Mouse (Mus musculus) CH12.LX (cell line): ENCODE data around the gene Gm884. TPM values are rescaled to one million over a fixed set of nuclear protein-coding genes. Genes with fewer than 3 reads are reported as not detected.

Experiments
- DNase-seq: peaks from one replicate; pipeline ENCODE4 v3.0.0-alpha.2; 2013; ENCODE audit errors: extremely low read depth
- H3K27ac ChIP-seq: 2 replicates; pipeline ENCODE4 v1.5.1; 2012; ENCODE audit warnings: low read depth, mild to moderate bottlenecking, control low read depth, moderate library complexity; ENCODE audit not compliant: insufficient read depth
- H3K27me3 ChIP-seq: replicated peaks from 2 replicates; pipeline ENCODE3; 2012; ENCODE audit warnings: inconsistent platforms
- H3K36me3 ChIP-seq, 2 experiments: replicated peaks in 1 of 2; 2 replicates each; pipeline versions ENCODE3 to v1.6.1; 2012; ENCODE audit warnings: inconsistent platforms in 1 of 2, low read length in 1 of 2, mild to moderate bottlenecking in 1 of 2, mixed read lengths in 1 of 2, moderate library complexity in 1 of 2; ENCODE audit not compliant: control insufficient read depth in 1 of 2, insufficient read depth in 1 of 2
- H3K4me1 ChIP-seq, 2 experiments: 2 replicates each; pipeline ENCODE4 v1.6.1; 2012; ENCODE audit warnings: inconsistent platforms in 1 of 2, moderate library complexity in 1 of 2; ENCODE audit not compliant: insufficient read depth in 2 of 2, control insufficient read depth in 1 of 2
- H3K4me2 ChIP-seq: 2 replicates; pipeline ENCODE4 v1.6.1; 2012; ENCODE audit warnings: low read depth, mild to moderate bottlenecking, control low read depth; ENCODE audit not compliant: poor library complexity, insufficient read depth, severe bottlenecking
- H3K4me3 ChIP-seq, 3 experiments: fragments of 150-350 bp in 1 of 3; sonication (generic) in 1 of 3; replicated peaks in 1 of 3; 2 replicates each; pipeline versions ENCODE3 to v1.5.1; 2011 to 2012; ENCODE audit warnings: low read depth in 2 of 3, low read length in 2 of 3, mild to moderate bottlenecking in 2 of 3, moderate library complexity in 2 of 3, control low read depth in 1 of 3, improper control_type of control experiment in 1 of 3, inconsistent platforms in 1 of 3, mixed read lengths in 1 of 3; ENCODE audit not compliant: poor library complexity in 1 of 3
- H3K79me2 ChIP-seq: replicated peaks from 2 replicates; pipeline ENCODE4 v1.6.1; 2012; ENCODE audit warnings: mild to moderate bottlenecking, moderate library complexity; ENCODE audit not compliant: control insufficient read depth, poor library complexity, insufficient read depth, severe bottlenecking; ENCODE audit errors: extremely low read depth
- H3K9ac ChIP-seq: 2 replicates; pipeline ENCODE4 v1.6.1; 2012; ENCODE audit warnings: low read depth, mild to moderate bottlenecking, control low read depth, moderate library complexity; ENCODE audit not compliant: insufficient read depth
- H3K9me3 ChIP-seq: replicated peaks from 2 replicates; pipeline ENCODE3; 2012; ENCODE audit warnings: low read length, inconsistent platforms, mixed read lengths
- BHLHE40 ChIP-seq: IDR thresholded peaks from 2 replicates; pipeline ENCODE4 v1.6.1; 2011; ENCODE audit warnings: mild to moderate bottlenecking, low read depth, low read length, improper control_type of control experiment
- CHD2 ChIP-seq: IDR thresholded peaks from 2 replicates; pipeline ENCODE4 v1.6.1; 2011; ENCODE audit warnings: low read length, improper control_type of control experiment
- E2F4 ChIP-seq: IDR thresholded peaks from 2 replicates; pipeline ENCODE4 v1.6.1; 2011; ENCODE audit warnings: low read depth, low read length, improper control_type of control experiment; ENCODE audit not compliant: insufficient replicate concordance
- EP300 ChIP-seq: IDR thresholded peaks from 2 replicates; pipeline ENCODE4 v1.6.1; 2011; ENCODE audit warnings: low read length, improper control_type of control experiment
- ETS1 ChIP-seq: conservative IDR thresholded peaks from 2 replicates; pipeline ENCODE4 v1.6.1; 2012; ENCODE audit warnings: low read depth, mild to moderate bottlenecking, inconsistent platforms, low read length, improper control_type of control experiment, moderate library complexity
- JUN ChIP-seq: IDR thresholded peaks from 2 replicates; pipeline ENCODE4 v1.6.1; 2011; ENCODE audit warnings: low read depth, mild to moderate bottlenecking, low read length, improper control_type of control experiment, moderate library complexity; ENCODE audit not compliant: insufficient read depth
- MAX ChIP-seq: IDR thresholded peaks from 2 replicates; pipeline ENCODE4 v1.6.1; 2011; ENCODE audit warnings: low read length, improper control_type of control experiment
- MEF2A ChIP-seq: IDR thresholded peaks from 2 replicates; pipeline ENCODE4 v1.6.1; 2014; ENCODE audit warnings: low read depth, mild to moderate bottlenecking, inconsistent platforms, low read length, improper control_type of control experiment, borderline replicate concordance
- MXI1 ChIP-seq: IDR thresholded peaks from 2 replicates; pipeline ENCODE4 v1.6.1; 2011; ENCODE audit warnings: mild to moderate bottlenecking, low read depth, low read length, improper control_type of control experiment
- MYC ChIP-seq: IDR thresholded peaks from 2 replicates; pipeline ENCODE4 v1.6.1; 2011; ENCODE audit warnings: low read depth, mild to moderate bottlenecking, improper control_type of control experiment, low read length
- NELFE ChIP-seq: IDR thresholded peaks from 2 replicates; pipeline ENCODE4 v1.6.1; 2011; ENCODE audit warnings: low read depth, low read length, improper control_type of control experiment
- NRF1 ChIP-seq: IDR thresholded peaks from 2 replicates; pipeline ENCODE4 v1.6.1; 2014; ENCODE audit warnings: low read depth, mild to moderate bottlenecking, inconsistent platforms, low read length, improper control_type of control experiment, moderate library complexity
- RAD21 ChIP-seq: IDR thresholded peaks from 2 replicates; pipeline ENCODE4 v1.6.1; 2011; ENCODE audit warnings: low read depth, mild to moderate bottlenecking, low read length, improper control_type of control experiment, moderate library complexity
- RCOR1 ChIP-seq: conservative IDR thresholded peaks from 2 replicates; pipeline ENCODE4 v1.6.1; 2012; ENCODE audit warnings: low read depth, mild to moderate bottlenecking, inconsistent platforms, low read length, improper control_type of control experiment
- SMC3 ChIP-seq: IDR thresholded peaks from 2 replicates; pipeline ENCODE4 v1.6.1; 2011; ENCODE audit warnings: low read depth, low read length, improper control_type of control experiment
- TBP ChIP-seq: conservative IDR thresholded peaks from 2 replicates; pipeline ENCODE4 v1.6.1; 2011; ENCODE audit warnings: low read depth, low read length, improper control_type of control experiment
- UBTF ChIP-seq: IDR thresholded peaks from 2 replicates; pipeline ENCODE4 v1.6.1; 2012; ENCODE audit warnings: low read depth, mild to moderate bottlenecking, inconsistent platforms, low read length, improper control_type of control experiment, moderate library complexity
- USF1 ChIP-seq: IDR thresholded peaks from 2 replicates; pipeline ENCODE4 v1.6.1; 2014; ENCODE audit warnings: low read depth, mild to moderate bottlenecking, inconsistent platforms, low read length, improper control_type of control experiment
- ZKSCAN1 ChIP-seq: IDR thresholded peaks from 2 replicates; pipeline ENCODE4 v1.6.1; 2012; ENCODE audit warnings: low read depth, inconsistent platforms, low read length, improper control_type of control experiment, borderline replicate concordance
- ZMIZ1 ChIP-seq: IDR thresholded peaks from 2 replicates; pipeline ENCODE4 v1.6.1; 2012; ENCODE audit warnings: low read depth, mild to moderate bottlenecking, inconsistent platforms, low read length, improper control_type of control experiment
- ZNF384 ChIP-seq: IDR thresholded peaks from 2 replicates; pipeline ENCODE4 v1.6.1; 2012; ENCODE audit warnings: low read depth, low read length, improper control_type of control experiment, inconsistent platforms
- dilution Hi-C: fragments of 300-500 bp; cut with MboI; formaldehyde crosslinking; loops from 2 replicates; pipeline ENCODE4 v1.14.3; 2020; ENCODE audit warnings: low sequenced_read_pairs; ENCODE audit not compliant: extremely low pct_unique_long_range_greater_than_20kb, extremely low pct_ligation_motif_present
- in situ Hi-C: fragments of 300-500 bp; cut with MboI; formaldehyde crosslinking; loops from 3 replicates; pipeline ENCODE4 v1.14.3; 2019; ENCODE audit warnings: low sequenced_read_pairs, low pct_ligation_motif_present, low pct_unique_long_range_greater_than_20kb, mixed read lengths
- polyA plus RNA-seq: library from polyadenylated mRNA; unstranded; fragments of >175 nt; gene quantifications from 2 replicates; pipeline ENCODE4 v1.2.1, GENCODE M21; 2012; ENCODE audit warnings: low read depth; ENCODE audit not compliant: insufficient read length
- total RNA-seq, 2 experiments: library from RNA; depleted of rRNA; stranded (reverse); fragments of 300-350 nt in 1 of 2; fragments of >200 nt in 1 of 2; gene quantifications; 2 replicates each; pipeline ENCODE4 v1.2.3; 2012 to 2014

Gm884 gene
- total and polyA plus RNA-seq, 3 experiments: not detected

DNA sequence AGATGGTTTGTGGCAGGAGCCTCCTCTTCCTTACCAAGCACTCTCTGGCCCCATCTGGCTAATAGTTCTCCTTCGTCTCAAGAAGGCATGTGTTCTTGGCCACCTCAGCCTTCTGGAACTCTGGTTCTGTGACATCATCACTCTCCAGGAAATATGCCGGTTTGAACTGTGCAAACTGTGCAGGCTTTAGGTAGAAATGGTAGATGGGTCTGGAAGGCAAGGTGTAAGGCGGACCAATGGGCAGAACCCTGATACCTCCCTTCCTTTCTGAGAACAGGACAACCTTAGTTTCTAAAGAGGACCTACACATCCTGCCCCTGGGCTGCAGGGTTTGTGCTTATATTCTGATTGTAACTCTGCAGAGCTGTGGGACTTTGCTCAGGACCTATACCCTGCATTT, 17.9 kb upstream of the Gm884 start, which contains the start of gene Lyzl6:
Lyzl6 (minus strand) TSS at position 101 of the 400 bp plus-strand sequence.
- no peak for TF ChIP-seq E2F4
- TF ChIP-seq MXI1: no peak
- TF ChIP-seq TBP: no peak
- TF ChIP-seq CHD2: no peak
- no peak for TF ChIP-seq MAX
- no peak for TF ChIP-seq ZKSCAN1
- TF ChIP-seq MYC: no peak
- no peak for TF ChIP-seq EP300
- TF ChIP-seq ZMIZ1: no peak
- no peak for TF ChIP-seq BHLHE40
- no peak for TF ChIP-seq JUN
- no peak for TF ChIP-seq RAD21
- no peak for TF ChIP-seq MEF2A
- no peak for TF ChIP-seq NRF1
- TF ChIP-seq SMC3: no peak
- H3K9ac ChIP-seq: no peak within 1 kb of the TSS
- H3K27ac ChIP-seq: no peak within 1 kb of the TSS
- H3K27me3 ChIP-seq: peaks cover 92% of the 10 kb centered on the region
- H3K4me2 ChIP-seq: 0 out of 2 replicates have a peak within 1 kb of the TSS, but pooled peaks have one; percentile 41
- no peaks in the 10 kb centered on the region for H3K9me3 ChIP-seq
- H3K4me1 ChIP-seq: no peaks in the 10 kb centered on the region
- in situ Hi-C loops (no loop called here), dilution Hi-C loops (no loop called here)
- no peak for DNase-seq
- no peaks in the 10 kb centered on the region for H3K79me2 ChIP-seq
- H3K36me3 ChIP-seq: no peaks in the 10 kb centered on the region
- no peak within 1 kb of the TSS for H3K4me3 ChIP-seq

DNA sequence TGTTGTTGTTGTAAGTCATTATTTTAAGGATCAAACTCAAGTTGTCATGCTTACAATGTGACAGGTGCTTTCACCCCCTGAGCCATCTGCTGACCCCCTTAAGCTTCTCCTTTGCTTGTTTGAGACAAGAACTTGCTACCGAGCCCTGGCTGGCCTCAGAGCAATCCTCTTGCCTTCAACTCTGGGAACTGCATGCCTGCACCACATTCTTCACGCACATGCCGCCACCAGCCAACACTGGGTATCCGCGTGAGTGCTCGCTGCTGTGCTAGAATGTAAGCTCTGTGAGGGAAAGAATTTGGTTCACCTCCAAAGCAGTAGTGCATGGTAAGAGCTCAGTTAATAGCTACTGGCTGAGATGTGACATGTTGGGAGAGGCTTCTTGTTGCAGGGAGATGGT, 15.3 kb upstream of the Gm884 start:
- in situ Hi-C loops (no loop called here), dilution Hi-C loops (no loop called here)
- Histone ChIP-seq H3K27ac (no peak overlapping the region), H3K4me2 (no peak overlapping the region), H3K27me3 (peaks cover 89% of the 10 kb centered on the region), H3K4me1 (no peaks in the 10 kb centered on the region), H3K36me3 (no peaks in the 10 kb centered on the region), H3K9me3 (peaks cover 3% of the 10 kb centered on the region), H3K79me2 (no peaks in the 10 kb centered on the region), H3K4me3 (no peak overlapping the region), H3K9ac (no peak overlapping the region)
- DNase-seq: no peak
- TF ChIP-seq UBTF (no peak), JUN (no peak), USF1 (no peak), TBP (no peak), RCOR1 (no peak), ZMIZ1 (no peak), NRF1 (no peak), SMC3 (no peak), ZKSCAN1 (no peak), ETS1 (no peak), NELFE (no peak), BHLHE40 (no peak), ZNF384 (no peak), RAD21 (no peak)
